Mouse (Mus musculus): ENCODE data around the gene Rap1a. TPM values are rescaled to one million over a fixed set of nuclear protein-coding genes. Genes with fewer than 3 reads are reported as not detected.
A peak's percentile ranks its signal among the peaks of the same experiment; 100 is the strongest.

Gene Rap1a
- polyA plus RNA-seq, 1 experiment, result 25.2 TPM

DNA sequence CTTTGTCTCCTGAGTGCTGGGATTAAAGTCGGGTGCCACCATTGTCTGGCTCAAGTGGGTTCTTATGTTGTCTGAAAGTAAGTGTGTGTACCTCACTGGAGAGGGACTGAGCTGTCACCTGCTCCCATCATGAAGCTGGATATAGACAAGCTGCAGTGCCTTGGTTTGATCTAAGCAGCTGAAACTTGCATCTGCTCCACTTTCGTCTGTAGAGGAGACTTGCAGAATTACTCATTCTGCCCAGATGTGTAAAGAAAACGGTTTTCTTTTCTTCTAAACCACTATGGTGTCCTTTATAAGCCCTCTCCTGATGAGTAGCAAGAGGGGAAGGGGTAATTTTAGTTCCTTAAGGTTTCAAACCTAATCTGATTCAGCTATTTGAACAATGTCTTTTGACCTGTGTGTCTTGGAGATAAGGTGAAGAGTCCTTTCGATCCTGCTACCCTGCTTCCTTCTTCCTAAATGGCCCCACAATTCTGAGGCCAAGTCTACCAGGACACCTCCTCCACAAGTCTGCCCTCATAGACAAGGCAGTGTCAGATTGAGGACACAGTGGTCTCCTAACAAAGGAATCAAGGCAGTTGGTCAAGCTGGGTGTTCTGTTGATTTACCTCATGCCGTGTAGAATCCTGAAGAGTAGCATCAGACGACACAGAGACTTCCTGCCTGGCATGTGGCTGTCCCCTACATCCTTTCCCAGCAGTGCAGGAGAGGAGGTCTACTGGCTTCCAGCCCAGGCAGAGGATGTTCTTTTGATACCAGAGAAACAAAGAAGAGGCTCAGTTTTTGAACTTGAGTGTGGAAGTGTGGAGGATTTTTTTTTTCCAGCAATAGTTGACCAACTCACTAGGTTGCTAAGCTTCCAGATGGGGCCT is 17.2 kb upstream of the Rap1a start:
- Histone ChIP-seq H3K4me3 (no peak overlapping the region), H3K36me3 (ENCODE audit: control insufficient read depth, insufficient read depth) (no peaks in the 10 kb centered on the region), H3ac (ENCODE audit: control insufficient read depth, insufficient read length) (no peak overlapping the region), H3K79me2 (ENCODE audit: control insufficient read depth, insufficient read depth) (no peaks in the 10 kb centered on the region), H3K27me3 (ENCODE audit: control insufficient read depth, insufficient read depth, insufficient read length) (no peaks in the 10 kb centered on the region), H3K4me2 (ENCODE audit: low read depth) (no peak overlapping the region)
- TF ChIP-seq POLR2AphosphoS2 (IDR thresholded peaks at IDR 0.05; ENCODE audit: insufficient read length, low read depth) (no peak), POLR2A (IDR thresholded peaks at IDR 0.05; ENCODE audit: insufficient read length, low read depth) (no peak), TCF3 (IDR thresholded peaks at IDR 0.05; ENCODE audit: insufficient read length, low read depth) (no peak), E2F4 (IDR thresholded peaks at IDR 0.05; ENCODE audit: insufficient read depth) (no peak), REST (IDR thresholded peaks at IDR 0.05; ENCODE audit: insufficient read depth, insufficient read length) (no peak), CEBPB (IDR thresholded peaks at IDR 0.05; ENCODE audit: insufficient read depth, poor library complexity, severe bottlenecking) (no peak), SRF (IDR thresholded peaks at IDR 0.05; ENCODE audit: control insufficient read depth, insufficient read length, low read depth) (no peak)

DNA sequence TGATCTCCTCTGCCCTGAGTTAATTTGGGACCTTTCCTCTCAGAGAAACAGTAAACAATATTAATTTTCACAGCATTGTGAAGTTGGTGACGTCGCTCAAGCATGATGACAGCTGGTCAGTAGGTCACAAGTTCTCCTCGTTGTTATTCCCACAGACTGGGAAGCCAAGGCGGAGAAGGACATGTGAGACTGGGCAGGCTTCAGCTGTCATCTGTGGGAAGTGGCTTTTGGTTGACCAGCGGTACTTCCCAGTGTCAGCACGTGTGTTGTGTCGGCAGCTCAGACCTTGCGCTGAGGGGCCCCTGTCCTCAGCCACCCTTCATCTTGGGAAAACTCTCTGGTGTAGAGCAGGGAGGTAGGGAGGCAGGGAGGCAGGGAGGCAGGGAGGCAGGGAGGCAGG is 15.0 kb upstream of the Rap1a start:
- H3K36me3 ChIP-seq (ENCODE audit: control insufficient read depth, insufficient read depth), result no peaks in the 10 kb centered on the region
- no peak overlapping the region for H3K4me3 ChIP-seq
- peak overlapping the region; percentile 40 for H3K4me2 ChIP-seq (ENCODE audit: low read depth)
- no peaks in the 10 kb centered on the region for H3K27me3 ChIP-seq (ENCODE audit: control insufficient read depth, insufficient read depth, insufficient read length)
- H3ac ChIP-seq (ENCODE audit: control insufficient read depth, insufficient read length), result no peak overlapping the region
- H3K79me2 ChIP-seq (ENCODE audit: control insufficient read depth, insufficient read depth), result no peaks in the 10 kb centered on the region
- TF ChIP-seq POLR2AphosphoS2 (IDR thresholded peaks at IDR 0.05; ENCODE audit: insufficient read length, low read depth), result no peak
- TF ChIP-seq USF1 (IDR thresholded peaks at IDR 0.05; ENCODE audit: low read depth), result no peak
- TF ChIP-seq CEBPB (IDR thresholded peaks at IDR 0.05; ENCODE audit: insufficient read depth, poor library complexity, severe bottlenecking), result no peak
- peak; percentile 62 for TF ChIP-seq TCF3 (IDR thresholded peaks at IDR 0.05; ENCODE audit: insufficient read length, low read depth)
- peak; percentile 33 to 93 (median 70) for TF ChIP-seq MYOD1 (IDR thresholded peaks at IDR 0.05; ENCODE audit: control insufficient read depth in 1 of 3, insufficient read length in 2 of 3, low read depth in 2 of 3)
- no peak for TF ChIP-seq REST (IDR thresholded peaks at IDR 0.05; ENCODE audit: insufficient read depth, insufficient read length)
- no peak for TF ChIP-seq SRF (IDR thresholded peaks at IDR 0.05; ENCODE audit: control insufficient read depth, insufficient read length, low read depth)
- no peak for TF ChIP-seq POLR2A (IDR thresholded peaks at IDR 0.05; ENCODE audit: insufficient read length, low read depth)
- TF ChIP-seq TCF12 (IDR thresholded peaks at IDR 0.05; ENCODE audit: insufficient read depth, poor library complexity, severe bottlenecking), result peak; percentile 62
- TF ChIP-seq E2F4 (IDR thresholded peaks at IDR 0.05; ENCODE audit: insufficient read depth), result no peak
- peak; percentile 87 to 99 (median 90) for TF ChIP-seq MYOG (IDR thresholded peaks at IDR 0.05; ENCODE audit: control insufficient read depth in 1 of 3, insufficient read depth in 1 of 3, insufficient read length in 2 of 3, low read depth in 2 of 3)
- TF ChIP-seq MAX (IDR thresholded peaks at IDR 0.05; ENCODE audit: low read depth), result no peak

DNA sequence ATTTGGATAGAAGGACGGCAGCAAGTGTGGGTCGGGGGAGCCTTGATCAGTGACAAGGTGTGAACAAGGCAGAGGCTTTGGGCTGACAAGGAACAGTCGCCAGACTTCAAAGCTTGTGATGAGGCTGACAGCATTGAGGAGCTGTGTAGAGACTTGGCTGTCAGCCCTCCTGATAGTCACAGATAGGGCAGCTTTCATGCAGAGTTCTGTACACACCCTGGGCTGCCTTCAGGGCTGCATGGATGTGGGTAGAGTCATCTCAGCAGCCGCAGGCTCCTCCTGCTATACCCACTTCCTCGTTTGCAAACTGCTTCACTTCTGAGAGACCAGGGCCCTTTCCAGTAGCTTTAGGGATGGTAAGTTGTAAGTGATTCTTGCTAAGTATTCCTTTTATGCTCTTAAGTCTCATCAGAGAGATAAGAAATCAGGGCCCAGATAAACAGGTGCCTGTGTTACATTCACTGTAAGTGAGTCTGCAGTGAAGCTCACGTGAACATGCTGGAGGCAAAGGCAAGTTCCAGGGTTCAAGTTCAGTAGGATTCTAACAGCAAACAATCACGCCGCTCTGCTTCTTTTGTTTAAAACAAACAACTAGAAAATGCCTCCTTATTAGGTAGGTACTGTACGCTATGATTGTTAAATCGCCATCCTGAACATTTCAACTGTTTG is 14.2 kb upstream of the Rap1a start:
- Histone ChIP-seq H3ac (ENCODE audit: control insufficient read depth, insufficient read length) (no peak overlapping the region), H3K4me3 (no peak overlapping the region), H3K36me3 (ENCODE audit: control insufficient read depth, insufficient read depth) (no peaks in the 10 kb centered on the region), H3K27me3 (ENCODE audit: control insufficient read depth, insufficient read depth, insufficient read length) (no peaks in the 10 kb centered on the region), H3K4me2 (ENCODE audit: low read depth) (peak overlapping the region; percentile 40), H3K79me2 (ENCODE audit: control insufficient read depth, insufficient read depth) (no peaks in the 10 kb centered on the region)
- no peak for TF ChIP-seq CEBPB (IDR thresholded peaks at IDR 0.05; ENCODE audit: insufficient read depth, poor library complexity, severe bottlenecking)
- no peak for TF ChIP-seq TCF12 (IDR thresholded peaks at IDR 0.05; ENCODE audit: insufficient read depth, poor library complexity, severe bottlenecking)
- TF ChIP-seq E2F4 (IDR thresholded peaks at IDR 0.05; ENCODE audit: insufficient read depth), result no peak
- TF ChIP-seq TCF3 (IDR thresholded peaks at IDR 0.05; ENCODE audit: insufficient read length, low read depth), result no peak
- no peak for TF ChIP-seq MYOD1 (IDR thresholded peaks at IDR 0.05; ENCODE audit: control insufficient read depth in 1 of 3, insufficient read length in 2 of 3, low read depth in 2 of 3)
- no peak for TF ChIP-seq USF1 (IDR thresholded peaks at IDR 0.05; ENCODE audit: low read depth)
- TF ChIP-seq MYOG (IDR thresholded peaks at IDR 0.05; ENCODE audit: control insufficient read depth in 1 of 3, insufficient read depth in 1 of 3, insufficient read length in 2 of 3, low read depth in 2 of 3), result no peak
- TF ChIP-seq POLR2A (IDR thresholded peaks at IDR 0.05; ENCODE audit: insufficient read length, low read depth), result no peak
- no peak for TF ChIP-seq SRF (IDR thresholded peaks at IDR 0.05; ENCODE audit: control insufficient read depth, insufficient read length, low read depth)
- no peak for TF ChIP-seq POLR2AphosphoS2 (IDR thresholded peaks at IDR 0.05; ENCODE audit: insufficient read length, low read depth)
- no peak for TF ChIP-seq MAX (IDR thresholded peaks at IDR 0.05; ENCODE audit: low read depth)
- no peak for TF ChIP-seq REST (IDR thresholded peaks at IDR 0.05; ENCODE audit: insufficient read depth, insufficient read length)

DNA sequence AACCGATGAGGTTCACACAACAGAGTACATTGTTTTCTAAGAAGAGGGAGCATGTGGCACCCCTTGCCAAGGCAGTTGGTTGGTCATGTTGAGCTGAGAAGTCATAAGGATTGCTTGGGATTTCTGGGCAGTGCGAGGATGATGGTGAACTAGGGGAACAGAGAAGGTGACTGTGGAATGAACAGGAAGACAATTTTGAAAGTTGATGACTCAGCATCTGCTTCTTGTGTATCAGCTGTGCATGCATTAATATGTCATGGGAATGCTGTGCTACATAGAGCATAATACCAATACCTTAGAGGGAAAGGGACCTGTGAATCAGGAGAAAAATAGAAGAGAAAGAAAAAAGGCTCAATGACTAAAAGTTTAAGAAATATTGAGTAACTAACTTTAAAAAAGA is 10.0 kb upstream of the Rap1a start:
- H3K4me3 ChIP-seq, result no peak overlapping the region
- no peak overlapping the region for H3ac ChIP-seq (ENCODE audit: control insufficient read depth, insufficient read length)
- TF ChIP-seq CEBPB (IDR thresholded peaks at IDR 0.05; ENCODE audit: insufficient read depth, poor library complexity, severe bottlenecking) (no peak), MAX (IDR thresholded peaks at IDR 0.05; ENCODE audit: low read depth) (no peak), SRF (IDR thresholded peaks at IDR 0.05; ENCODE audit: control insufficient read depth, insufficient read length, low read depth) (no peak), E2F4 (IDR thresholded peaks at IDR 0.05; ENCODE audit: insufficient read depth) (no peak), TCF12 (IDR thresholded peaks at IDR 0.05; ENCODE audit: insufficient read depth, poor library complexity, severe bottlenecking) (no peak), MYOD1 (IDR thresholded peaks at IDR 0.05; ENCODE audit: control insufficient read depth in 1 of 3, insufficient read length in 2 of 3, low read depth in 2 of 3) (no peak), REST (IDR thresholded peaks at IDR 0.05; ENCODE audit: insufficient read depth, insufficient read length) (no peak), TCF3 (IDR thresholded peaks at IDR 0.05; ENCODE audit: insufficient read length, low read depth) (no peak), POLR2AphosphoS2 (IDR thresholded peaks at IDR 0.05; ENCODE audit: insufficient read length, low read depth) (no peak), USF1 (IDR thresholded peaks at IDR 0.05; ENCODE audit: low read depth) (no peak)
- H3K79me2 ChIP-seq (ENCODE audit: control insufficient read depth, insufficient read depth), result no peaks in the 10 kb centered on the region
- H3K27me3 ChIP-seq (ENCODE audit: control insufficient read depth, insufficient read depth, insufficient read length), result no peaks in the 10 kb centered on the region
- no peaks in the 10 kb centered on the region for H3K36me3 ChIP-seq (ENCODE audit: control insufficient read depth, insufficient read depth)
- peak overlapping the region; percentile 7 for H3K4me2 ChIP-seq (ENCODE audit: low read depth)
